Mouse (Mus musculus): ENCODE data around the gene Sstr4. TPM values are rescaled to one million over a fixed set of nuclear protein-coding genes. Genes with fewer than 3 reads are reported as not detected.
A peak's percentile ranks its signal among the peaks of the same experiment; 100 is the strongest.

Sstr4 gene
- polyA plus RNA-seq, 1 experiment = 1.1 TPM

DNA sequence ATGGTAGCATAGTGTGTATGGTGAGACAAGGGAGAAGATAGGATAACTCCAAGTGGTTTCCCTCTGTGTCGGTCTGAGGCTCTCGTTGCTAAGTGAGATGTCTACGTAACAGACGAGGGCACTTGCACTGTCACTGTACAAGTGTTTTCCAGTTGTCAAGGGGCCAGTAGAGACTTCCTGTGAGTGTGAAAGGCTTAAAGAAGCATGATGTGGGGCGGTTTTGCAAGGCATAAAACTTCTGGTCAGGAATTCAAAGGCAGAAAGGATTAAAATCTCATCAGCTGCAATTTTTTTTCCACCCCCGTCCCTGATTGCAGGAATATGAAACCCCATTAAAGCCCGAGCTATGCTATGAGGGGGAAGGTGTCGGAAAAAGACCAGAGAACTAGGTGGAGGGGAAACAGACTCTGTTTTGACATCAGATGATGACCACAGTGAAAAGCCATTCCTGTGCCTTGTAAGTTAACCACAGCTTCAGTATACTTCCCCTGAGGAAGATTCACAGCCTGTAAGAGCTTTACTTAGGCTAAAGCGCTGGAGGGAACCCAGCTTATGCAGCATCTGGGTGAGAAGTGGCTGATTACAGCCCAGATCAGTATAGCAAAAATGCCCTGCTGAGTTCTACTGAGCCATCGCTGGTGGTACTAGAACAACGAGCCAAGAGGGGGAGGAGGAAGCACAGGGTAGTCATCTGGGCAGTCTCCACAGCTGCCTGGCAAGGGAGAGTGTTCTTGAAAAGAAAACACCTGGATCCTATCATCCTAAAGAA is 2.1 kb downstream of the Sstr4 start:
- no peak for DNase-seq
- Histone ChIP-seq H3K4me1 (ENCODE audit: control insufficient read depth, insufficient read depth, low read length) (peaks cover 3% of the 10 kb centered on the region; the same call in 1 of the 2 replicates), H3K27me3 (ENCODE audit: control insufficient read depth, insufficient read depth, low read length) (no peaks in the 10 kb centered on the region; the same call in 1 of the 2 replicates), H3K4me3 (replicated peaks; ENCODE audit: insufficient read depth, low read depth, low read length) (no peak overlapping the region), H3K27ac (ENCODE audit: insufficient read depth, low read length) (no peak overlapping the region)
- 57% methylated on average over 11 of the region's 11 CpGs for WGBS
- no peak for TF ChIP-seq POLR2A (IDR thresholded peaks at IDR 0.05; ENCODE audit: borderline replicate concordance, insufficient read depth, low read length)
- no peak for TF ChIP-seq CTCF (IDR thresholded peaks at IDR 0.05; ENCODE audit: borderline replicate concordance, insufficient read depth, low read depth, low read length)

DNA sequence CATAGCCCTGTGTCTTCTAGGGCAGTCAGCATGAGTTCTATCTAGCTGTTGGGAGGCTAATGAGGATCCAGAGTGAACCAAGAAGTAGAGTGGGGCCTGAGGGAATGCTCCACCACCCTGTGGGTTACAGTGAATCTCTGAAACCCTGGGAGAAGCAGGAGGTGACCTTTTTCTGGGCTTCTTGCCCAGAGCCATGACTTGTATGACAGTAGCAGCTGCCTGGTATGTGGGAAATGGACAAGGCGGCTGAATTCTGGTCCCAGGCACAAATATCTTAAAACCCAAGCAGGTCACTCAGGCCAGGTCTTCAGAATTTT is 2.6 kb downstream of the Sstr4 start:
- TF ChIP-seq POLR2A (IDR thresholded peaks at IDR 0.05; ENCODE audit: borderline replicate concordance, insufficient read depth, low read length) = no peak
- no peak for TF ChIP-seq CTCF (IDR thresholded peaks at IDR 0.05; ENCODE audit: borderline replicate concordance, insufficient read depth, low read depth, low read length)
- Histone ChIP-seq H3K27me3 (ENCODE audit: control insufficient read depth, insufficient read depth, low read length) (no peaks in the 10 kb centered on the region; the same call in 1 of the 2 replicates), H3K27ac (ENCODE audit: insufficient read depth, low read length) (no peak overlapping the region), H3K4me3 (replicated peaks; ENCODE audit: insufficient read depth, low read depth, low read length) (no peak overlapping the region), H3K4me1 (ENCODE audit: control insufficient read depth, insufficient read depth, low read length) (peaks cover 3% of the 10 kb centered on the region; the same call in 1 of the 2 replicates)
- WGBS = 33% methylated on average over 1 of the region's 1 CpGs
- DNase-seq = no peak

DNA sequence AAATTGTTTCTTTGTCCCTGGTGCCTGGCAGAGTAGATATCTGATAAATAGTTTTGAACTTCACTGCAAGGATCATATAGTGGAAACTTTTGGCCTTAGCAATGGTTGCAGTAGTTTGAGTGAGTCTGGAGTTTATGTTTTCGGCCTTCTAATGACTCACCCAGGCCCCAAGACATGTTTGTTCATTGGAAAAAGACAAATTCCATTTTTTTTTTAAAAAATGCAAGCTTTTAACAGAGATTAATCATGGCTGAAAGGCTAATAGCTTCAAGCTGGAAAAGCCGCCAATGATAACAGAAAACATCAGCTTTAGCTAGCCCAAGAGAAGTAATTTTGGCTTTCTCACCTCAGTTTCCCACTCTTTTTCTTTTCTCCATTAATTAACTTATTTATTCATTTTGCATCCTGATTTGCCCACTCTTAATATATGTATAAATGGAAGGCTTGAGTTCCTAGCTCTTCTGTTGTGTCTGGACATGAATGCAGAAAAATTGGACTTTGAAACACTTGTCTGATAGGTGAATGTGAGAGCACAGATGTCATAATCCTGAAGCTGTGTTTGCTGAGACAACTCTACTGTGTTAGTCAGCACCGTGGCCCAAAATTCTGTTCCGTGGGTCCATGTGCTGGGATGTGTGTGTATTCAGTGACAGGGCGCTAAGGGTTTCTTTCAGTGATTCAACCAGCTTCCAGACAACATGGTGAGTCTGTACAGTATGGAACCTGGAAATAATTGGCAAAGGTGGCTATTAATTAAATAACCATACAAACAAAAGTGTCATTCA is 3.9 kb downstream of the Sstr4 start:
- no peak overlapping the region for H3K27ac ChIP-seq (ENCODE audit: insufficient read depth, low read length)
- H3K27me3 ChIP-seq (ENCODE audit: control insufficient read depth, insufficient read depth, low read length) = no peaks in the 10 kb centered on the region; the same call in 1 of the 2 replicates
- TF ChIP-seq CTCF (IDR thresholded peaks at IDR 0.05; ENCODE audit: borderline replicate concordance, insufficient read depth, low read depth, low read length) = no peak
- TF ChIP-seq POLR2A (IDR thresholded peaks at IDR 0.05; ENCODE audit: borderline replicate concordance, insufficient read depth, low read length) = no peak
- peaks cover 3% of the 10 kb centered on the region; the same call in 1 of the 2 replicates for H3K4me1 ChIP-seq (ENCODE audit: control insufficient read depth, insufficient read depth, low read length)
- no peak overlapping the region for H3K4me3 ChIP-seq (replicated peaks; ENCODE audit: insufficient read depth, low read depth, low read length)
- WGBS = 93% methylated on average over 5 of the region's 5 CpGs
- no peak for DNase-seq

DNA sequence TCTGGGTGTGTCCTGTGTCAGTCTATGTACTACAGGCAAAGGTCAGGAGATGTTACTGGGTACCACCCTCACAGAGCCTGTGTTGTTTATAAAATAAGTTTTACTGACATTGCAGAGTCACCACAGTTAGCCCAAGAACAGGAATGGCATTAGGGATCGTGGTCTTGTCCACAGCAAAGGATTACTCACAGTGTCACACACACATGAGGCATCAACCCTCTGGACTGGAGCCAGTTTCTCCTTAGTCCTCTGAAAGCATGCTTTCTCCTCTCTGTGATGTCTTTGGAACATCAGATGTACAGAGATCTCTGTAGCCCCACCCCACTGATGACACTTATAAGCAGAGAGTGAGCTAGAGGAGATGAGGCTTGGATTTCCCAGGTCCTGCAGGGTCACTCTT is 7.1 kb downstream of the Sstr4 start:
- 68% methylated on average over 1 of the region's 1 CpGs for WGBS
- Histone ChIP-seq H3K27me3 (ENCODE audit: control insufficient read depth, insufficient read depth, low read length) (no peaks in the 10 kb centered on the region; the same call in 1 of the 2 replicates), H3K4me3 (replicated peaks; ENCODE audit: insufficient read depth, low read depth, low read length) (no peak overlapping the region), H3K4me1 (ENCODE audit: control insufficient read depth, insufficient read depth, low read length) (no peaks in the 10 kb centered on the region), H3K27ac (ENCODE audit: insufficient read depth, low read length) (no peak overlapping the region)
- TF ChIP-seq POLR2A (IDR thresholded peaks at IDR 0.05; ENCODE audit: borderline replicate concordance, insufficient read depth, low read length) (no peak), CTCF (IDR thresholded peaks at IDR 0.05; ENCODE audit: borderline replicate concordance, insufficient read depth, low read depth, low read length) (no peak)
- DNase-seq = no peak

DNA sequence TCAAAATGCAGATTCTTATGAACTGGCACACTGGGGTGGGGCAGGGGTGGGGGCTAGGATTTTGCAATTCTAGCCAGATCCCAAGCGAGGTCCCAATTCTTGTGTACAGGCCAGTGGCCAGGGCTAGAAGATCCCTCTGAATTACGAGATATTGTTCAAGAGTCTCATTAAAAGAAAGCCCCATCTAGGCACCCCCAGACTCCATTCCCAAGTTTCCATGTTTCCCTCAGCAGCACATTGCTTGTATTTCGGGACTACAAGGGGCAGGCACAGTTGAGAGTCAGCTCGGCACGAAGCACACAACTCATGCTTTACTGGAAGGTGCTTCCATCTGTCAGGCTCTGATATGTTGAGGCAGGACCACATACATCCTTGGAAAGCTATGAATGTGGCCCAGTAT is 9.8 kb downstream of the Sstr4 start:
- TF ChIP-seq CTCF (IDR thresholded peaks at IDR 0.05; ENCODE audit: borderline replicate concordance, insufficient read depth, low read depth, low read length) (no peak), POLR2A (IDR thresholded peaks at IDR 0.05; ENCODE audit: borderline replicate concordance, insufficient read depth, low read length) (no peak)
- no peak for DNase-seq
- no peak overlapping the region for H3K4me3 ChIP-seq (replicated peaks; ENCODE audit: insufficient read depth, low read depth, low read length)
- no peaks in the 10 kb centered on the region; the same call in 1 of the 2 replicates for H3K4me1 ChIP-seq (ENCODE audit: control insufficient read depth, insufficient read depth, low read length)
- H3K27ac ChIP-seq (ENCODE audit: insufficient read depth, low read length) = no peak overlapping the region
- H3K27me3 ChIP-seq (ENCODE audit: control insufficient read depth, insufficient read depth, low read length) = peaks cover 2% of the 10 kb centered on the region; the same call in 1 of the 2 replicates
- 66% methylated on average over 5 of the region's 5 CpGs for WGBS

DNA sequence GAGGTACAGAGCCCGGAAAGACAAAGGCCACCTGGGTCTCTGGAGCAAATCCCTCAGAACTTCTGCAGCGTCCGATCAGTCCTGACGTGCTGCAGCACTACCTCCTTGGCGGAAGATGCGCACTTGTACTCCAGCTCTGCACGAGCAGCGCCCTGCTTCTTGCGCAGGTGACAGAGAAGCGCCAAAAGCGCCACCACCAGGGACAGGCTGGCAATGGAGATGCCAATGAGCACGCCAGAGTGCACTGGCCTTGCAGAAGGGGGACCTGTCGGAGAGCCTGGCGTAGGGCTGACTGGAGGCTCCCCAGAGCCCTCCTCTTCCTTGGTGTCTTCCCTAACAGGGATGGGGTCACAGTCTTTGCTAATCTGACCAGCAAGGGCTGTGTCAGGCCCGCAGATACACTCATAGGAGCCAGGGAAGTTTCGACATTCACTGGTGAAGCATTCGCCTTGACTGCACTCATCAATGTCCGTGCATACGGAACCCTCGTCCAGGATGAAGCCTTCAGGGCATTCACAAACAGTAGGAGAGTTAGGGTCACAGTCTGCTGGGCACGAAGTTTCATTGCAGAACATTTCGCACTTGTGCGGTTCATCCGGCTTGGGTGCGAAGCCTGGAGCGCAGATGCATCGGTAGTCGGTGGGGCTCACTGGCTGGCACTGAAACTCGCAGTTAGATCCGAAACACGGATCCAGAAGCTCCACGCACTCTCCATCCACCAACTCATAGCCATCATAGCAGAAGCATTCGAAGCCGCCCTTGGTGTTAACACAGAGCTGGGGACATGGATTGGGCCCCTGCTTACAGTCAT is 11.2 kb downstream of the Sstr4 start:
- Histone ChIP-seq H3K27me3 (ENCODE audit: control insufficient read depth, insufficient read depth, low read length) (peaks cover 2% of the 10 kb centered on the region; the same call in 1 of the 2 replicates), H3K27ac (ENCODE audit: insufficient read depth, low read length) (no peak overlapping the region), H3K4me1 (ENCODE audit: control insufficient read depth, insufficient read depth, low read length) (no peaks in the 10 kb centered on the region; the same call in 1 of the 2 replicates), H3K4me3 (replicated peaks; ENCODE audit: insufficient read depth, low read depth, low read length) (peak overlapping the region; percentile 6)
- DNase-seq = no peak
- 15% methylated on average over 34 of the region's 34 CpGs for WGBS
- TF ChIP-seq POLR2A (IDR thresholded peaks at IDR 0.05; ENCODE audit: borderline replicate concordance, insufficient read depth, low read length) = no peak
- no peak for TF ChIP-seq CTCF (IDR thresholded peaks at IDR 0.05; ENCODE audit: borderline replicate concordance, insufficient read depth, low read depth, low read length)
